Mouse (Mus musculus) E14TG2a.4 (cell line): ENCODE results near the gene Tbc1d17.

Source experiments
- H3K27me3 ChIP-seq: 2 replicates; pipeline ENCODE4 v1.6.1; 2014; ENCODE audit warnings: low read length, control low read depth; ENCODE audit not compliant: insufficient read depth
- H3K36me3 ChIP-seq: 2 replicates; pipeline ENCODE4 v1.6.1; 2014; ENCODE audit warnings: low read length, control low read depth; ENCODE audit not compliant: insufficient read depth
- H3K4me1 ChIP-seq: replicated peaks from 2 replicates; pipeline ENCODE4 v1.6.1; 2014; ENCODE audit warnings: low read depth, low read length, control low read depth
- H3K4me3 ChIP-seq: replicated peaks from 2 replicates; pipeline ENCODE4 v1.5.1; 2014; ENCODE audit warnings: mild to moderate bottlenecking, low read length
- H3K9me3 ChIP-seq: 2 replicates; pipeline ENCODE4 v1.6.1; 2014; ENCODE audit warnings: low read length, control low read depth
- CTCF ChIP-seq: conservative IDR thresholded peaks from 2 replicates; pipeline ENCODE4 v1.5.1; 2014; ENCODE audit warnings: low read length
- NANOG ChIP-seq: IDR thresholded peaks from 2 replicates; pipeline ENCODE4 v1.6.1; 2014; ENCODE audit warnings: borderline replicate concordance, low read length, mixed read lengths
- POU5F1 ChIP-seq: IDR thresholded peaks from 2 replicates; pipeline ENCODE4 v1.6.1; 2014; ENCODE audit warnings: low read length, borderline replicate concordance

Tbc1d17 gene

GRCm38 (mm10) chr7:44818164-44818563 lies 30.7 kb downstream of the Tbc1d17 start:
- no peak for TF ChIP-seq POU5F1
- no peak for TF ChIP-seq CTCF
- TF ChIP-seq NANOG, result no peak
- Histone ChIP-seq H3K4me1 (peaks cover 68% of the 10 kb centered on the region), H3K4me3 (peak overlapping the region; percentile 96), H3K9me3 (no peaks in the 10 kb centered on the region), H3K36me3 (peaks cover 56% of the 10 kb centered on the region), H3K27me3 (no peaks in the 10 kb centered on the region)

GRCm38 (mm10) chr7:44817441-44817840 lies 31.4 kb downstream of the Tbc1d17 start:
- TF ChIP-seq POU5F1 (no peak), NANOG (no peak), CTCF (no peak)
- H3K9me3 ChIP-seq, result no peaks in the 10 kb centered on the region
- H3K27me3 ChIP-seq, result no peaks in the 10 kb centered on the region
- peaks cover 66% of the 10 kb centered on the region for H3K4me1 ChIP-seq
- H3K4me3 ChIP-seq, result peak overlapping the region; percentile 96
- peaks cover 52% of the 10 kb centered on the region for H3K36me3 ChIP-seq

- H3K4me1 ChIP-seq, result peaks cover 65% of the 10 kb centered on the region
- H3K9me3 ChIP-seq, result no peaks in the 10 kb centered on the region
- H3K4me3 ChIP-seq, result peak within 1 kb of the TSS; percentile 96
- H3K27me3 ChIP-seq, result no peaks in the 10 kb centered on the region
- peaks cover 59% of the 10 kb centered on the region for H3K36me3 ChIP-seq
- TF ChIP-seq CTCF (no peak), POU5F1 (no peak), NANOG (no peak)
Observed at GRCm38 (mm10) chr7:44816470-44817021, 32.3 kb downstream of the Tbc1d17 start, which contains the start of gene Atf5. Gene Atf5 (minus strand): TSS chr7:44816658.

GRCm38 (mm10) chr7:44815721-44816469 lies 33.0 kb downstream of the Tbc1d17 start, which contains the start of the genes Nup62 and Il4i1:
Gene Nup62 (plus strand): TSS chr7:44816088.
Gene Il4i1 (plus strand): TSS chr7:44816387.
- H3K4me1 ChIP-seq, result peaks cover 59% of the 10 kb centered on the region
- H3K36me3 ChIP-seq, result peaks cover 59% of the 10 kb centered on the region
- H3K9me3 ChIP-seq, result no peaks in the 10 kb centered on the region
- H3K4me3 ChIP-seq, result peak within 1 kb of the TSS; percentile 96
- TF ChIP-seq CTCF (no peak), POU5F1 (no peak), NANOG (no peak)
- no peaks in the 10 kb centered on the region for H3K27me3 ChIP-seq

GRCm38 (mm10) chr7:44814952-44815553 lies 33.8 kb downstream of the Tbc1d17 start:
- no peaks in the 10 kb centered on the region for H3K9me3 ChIP-seq
- no peaks in the 10 kb centered on the region for H3K27me3 ChIP-seq
- peaks cover 51% of the 10 kb centered on the region for H3K4me1 ChIP-seq
- peaks cover 50% of the 10 kb centered on the region for H3K36me3 ChIP-seq
- peak overlapping the region; percentile 96 for H3K4me3 ChIP-seq
- TF ChIP-seq POU5F1 (no peak), CTCF (no peak), NANOG (no peak)

- peaks cover 44% of the 10 kb centered on the region for H3K4me1 ChIP-seq
- no peaks in the 10 kb centered on the region for H3K27me3 ChIP-seq
- no peak overlapping the region; the same call in 1 of the 2 replicates for H3K4me3 ChIP-seq
- TF ChIP-seq NANOG (no peak), POU5F1 (no peak), CTCF (no peak)
- H3K9me3 ChIP-seq, result no peaks in the 10 kb centered on the region
- H3K36me3 ChIP-seq, result peaks cover 44% of the 10 kb centered on the region
Observed at GRCm38 (mm10) chr7:44814423-44814822, 34.5 kb downstream of the Tbc1d17 start.

- H3K9me3 ChIP-seq, result no peaks in the 10 kb centered on the region
- H3K4me3 ChIP-seq, result no peak overlapping the region
- peaks cover 40% of the 10 kb centered on the region for H3K4me1 ChIP-seq
- H3K36me3 ChIP-seq, result peaks cover 40% of the 10 kb centered on the region
- no peaks in the 10 kb centered on the region for H3K27me3 ChIP-seq
- TF ChIP-seq POU5F1 (no peak), CTCF (no peak), NANOG (no peak)
Observed at GRCm38 (mm10) chr7:44813985-44814384, 34.9 kb downstream of the Tbc1d17 start.

- H3K4me3 ChIP-seq, result peak overlapping the region; percentile 54
- peaks cover 28% of the 10 kb centered on the region for H3K4me1 ChIP-seq
- H3K36me3 ChIP-seq, result peaks cover 29% of the 10 kb centered on the region
- no peak for TF ChIP-seq NANOG
- TF ChIP-seq CTCF, result no peak
- TF ChIP-seq POU5F1, result no peak
- H3K27me3 ChIP-seq, result no peaks in the 10 kb centered on the region
- no peaks in the 10 kb centered on the region for H3K9me3 ChIP-seq
Observed at GRCm38 (mm10) chr7:44812651-44813325, 36.1 kb downstream of the Tbc1d17 start.
